Mouse (Mus musculus) kidney, adult 18-20 months (tissue): ENCODE measurements around the gene Bet1l.
A peak's percentile ranks its signal among the peaks of the same experiment; 100 is the strongest.

Experiments
- DNase-seq: peaks from one replicate; pipeline ENCODE4 v3.0.0; 2021

Bet1l gene

GRCm38 (mm10) chr7:140828171-140828881 is 29.1 kb downstream of the Bet1l start:
- peak; percentile 71 for DNase-seq

GRCm38 (mm10) chr7:140822731-140823130 is 34.6 kb downstream of the Bet1l start:
- no peak for DNase-seq

- peak; percentile 52 for DNase-seq
Measured at GRCm38 (mm10) chr7:140821653-140822329, 35.6 kb downstream of the Bet1l start, which contains the start of gene Zfp941. Gene Zfp941, minus strand, starts transcription at chr7:140822178.

- no peak for DNase-seq
Measured at GRCm38 (mm10) chr7:140821305-140821652, 36.1 kb downstream of the Bet1l start.

GRCm38 (mm10) chr7:140820173-140820572 is 37.2 kb downstream of the Bet1l start:
- no peak for DNase-seq

- no peak for DNase-seq
Measured at GRCm38 (mm10) chr7:140812850-140813249, 44.5 kb downstream of the Bet1l start.

- DNase-seq: no peak
Measured at GRCm38 (mm10) chr7:140811714-140812113, 45.7 kb downstream of the Bet1l start.

- no peak for DNase-seq
Measured at GRCm38 (mm10) chr7:140810496-140810895, 46.9 kb downstream of the Bet1l start.

GRCm38 (mm10) chr7:140805704-140806103 is 51.7 kb downstream of the Bet1l start:
- DNase-seq: peak; percentile 74
